Mouse (Mus musculus) megakaryocyte, embryonic 14.5 days (primary cell): ENCODE results near the gene Zfp523.

Source experiments
- FLI1 ChIP-seq: IDR thresholded peaks from 2 replicates; pipeline ENCODE4 v1.6.1; 2012; ENCODE audit warnings: low read length, inconsistent platforms, mixed read lengths
- GATA1 ChIP-seq: IDR thresholded peaks from 3 replicates; pipeline ENCODE4 v1.6.1; 2012; ENCODE audit warnings: mixed read lengths, low read length, inconsistent platforms, borderline replicate concordance

DNA sequence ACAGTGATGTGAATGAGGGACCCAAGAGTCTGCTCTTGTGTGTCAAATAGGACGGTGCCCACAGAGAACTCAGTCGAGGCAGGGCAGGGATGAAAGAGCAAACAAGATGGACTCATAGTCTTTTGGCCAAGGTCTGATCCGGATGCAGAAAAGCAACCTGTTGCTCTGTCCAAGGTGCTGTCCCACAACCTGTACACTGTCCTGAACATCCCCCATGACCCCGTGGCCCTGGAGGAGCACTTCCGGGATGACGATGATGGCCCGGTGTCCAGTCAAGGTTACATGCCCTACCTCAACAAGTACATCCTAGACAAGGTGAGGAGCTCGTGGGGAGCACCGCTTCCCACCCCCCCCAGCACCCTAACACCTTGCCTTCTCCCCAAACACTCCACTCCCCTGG is 39.9 kb downstream of the Zfp523 start:
- no peak for TF ChIP-seq FLI1
- no peak for TF ChIP-seq GATA1
